Mouse (Mus musculus): ENCODE measurements around the gene Podxl2. TPM values are rescaled to one million over a fixed set of nuclear protein-coding genes. Genes with fewer than 3 reads are reported as not detected.
A peak's percentile ranks its signal among the peaks of the same experiment; 100 is the strongest.

The Podxl2 gene
- polyA plus RNA-seq, 1 experiment from 2014 or later: 634 TPM

- Histone ChIP-seq H3K4me2 (ENCODE audit: low read depth, low read length) (no peak overlapping the region), H3K27me3 (ENCODE audit: control insufficient read depth, insufficient read depth, low read length) (no peaks in the 10 kb centered on the region), H3K9ac (replicated peaks; ENCODE audit: low read depth, low read length) (no peak overlapping the region), H3K4me3 (ENCODE audit: low read depth, low read length) (no peak overlapping the region), H3K9me3 (ENCODE audit: control insufficient read depth, low read length) (no peaks in the 10 kb centered on the region), H3K4me1 (ENCODE audit: control insufficient read depth, insufficient read depth, low read length) (peaks cover 17% of the 10 kb centered on the region), H3K27ac (ENCODE audit: low read depth, low read length) (no peak overlapping the region), H3K36me3 (ENCODE audit: control insufficient read depth, insufficient read depth, low read length) (peaks cover 22% of the 10 kb centered on the region)
- no peak for ATAC-seq (ENCODE audit: low read depth)
- WGBS: 97% methylated on average over 10 of the region's 10 CpGs
Measured at GRCm38 (mm10) chr6:88838613-88839012, 36.2 kb downstream of the Podxl2 start.

- H3K4me1 ChIP-seq (ENCODE audit: control insufficient read depth, insufficient read depth, low read length): peaks cover 15% of the 10 kb centered on the region
- H3K4me3 ChIP-seq (ENCODE audit: low read depth, low read length): no peak overlapping the region
- 89% methylated on average over 12 of the region's 12 CpGs for WGBS
- H3K27me3 ChIP-seq (ENCODE audit: control insufficient read depth, insufficient read depth, low read length): no peaks in the 10 kb centered on the region
- no peak overlapping the region for H3K27ac ChIP-seq (ENCODE audit: low read depth, low read length)
- H3K36me3 ChIP-seq (ENCODE audit: control insufficient read depth, insufficient read depth, low read length): peaks cover 22% of the 10 kb centered on the region
- no peaks in the 10 kb centered on the region for H3K9me3 ChIP-seq (ENCODE audit: control insufficient read depth, low read length)
- H3K4me2 ChIP-seq (ENCODE audit: low read depth, low read length): no peak overlapping the region
- no peak for ATAC-seq (ENCODE audit: low read depth)
- no peak overlapping the region for H3K9ac ChIP-seq (replicated peaks; ENCODE audit: low read depth, low read length)
Measured at GRCm38 (mm10) chr6:88837999-88838398, 36.8 kb downstream of the Podxl2 start.

GRCm38 (mm10) chr6:88836178-88836819, 38.5 kb downstream of the Podxl2 start:
- H3K9ac ChIP-seq (replicated peaks; ENCODE audit: low read depth, low read length): no peak overlapping the region
- no peak overlapping the region for H3K27ac ChIP-seq (ENCODE audit: low read depth, low read length)
- 82% methylated on average over 28 of the region's 28 CpGs for WGBS

GRCm38 (mm10) chr6:88835047-88835446, 39.8 kb downstream of the Podxl2 start:
- H3K9ac ChIP-seq (replicated peaks; ENCODE audit: low read depth, low read length): no peak overlapping the region
- H3K4me1 ChIP-seq (ENCODE audit: control insufficient read depth, insufficient read depth, low read length): peaks cover 3% of the 10 kb centered on the region; the same call in 1 of the 2 replicates
- no peaks in the 10 kb centered on the region for H3K9me3 ChIP-seq (ENCODE audit: control insufficient read depth, low read length)
- H3K36me3 ChIP-seq (ENCODE audit: control insufficient read depth, insufficient read depth, low read length): peaks cover 22% of the 10 kb centered on the region
- H3K4me3 ChIP-seq (ENCODE audit: low read depth, low read length): no peak overlapping the region
- H3K4me2 ChIP-seq (ENCODE audit: low read depth, low read length): no peak overlapping the region
- 84% methylated on average over 5 of the region's 5 CpGs for WGBS
- no peak for ATAC-seq (ENCODE audit: low read depth)
- no peak overlapping the region for H3K27ac ChIP-seq (ENCODE audit: low read depth, low read length)
- H3K27me3 ChIP-seq (ENCODE audit: control insufficient read depth, insufficient read depth, low read length): no peaks in the 10 kb centered on the region

More at GRCm38 (mm10) chr6:88836178-88836819, 38.5 kb downstream of the Podxl2 start:
- H3K4me1 ChIP-seq (ENCODE audit: control insufficient read depth, insufficient read depth, low read length): peaks cover 13% of the 10 kb centered on the region
- no peaks in the 10 kb centered on the region for H3K27me3 ChIP-seq (ENCODE audit: control insufficient read depth, insufficient read depth, low read length)
- H3K4me2 ChIP-seq (ENCODE audit: low read depth, low read length): no peak overlapping the region
- no peak overlapping the region for H3K4me3 ChIP-seq (ENCODE audit: low read depth, low read length)
- no peaks in the 10 kb centered on the region for H3K9me3 ChIP-seq (ENCODE audit: control insufficient read depth, low read length)
- H3K36me3 ChIP-seq (ENCODE audit: control insufficient read depth, insufficient read depth, low read length): peaks cover 22% of the 10 kb centered on the region
- ATAC-seq (ENCODE audit: low read depth): no peak

GRCm38 (mm10) chr6:88833340-88834140, 41.3 kb downstream of the Podxl2 start:
- H3K4me2 ChIP-seq (ENCODE audit: low read depth, low read length): no peak overlapping the region
- peaks cover 18% of the 10 kb centered on the region for H3K36me3 ChIP-seq (ENCODE audit: control insufficient read depth, insufficient read depth, low read length)
- no peak overlapping the region for H3K4me3 ChIP-seq (ENCODE audit: low read depth, low read length)
- no peak overlapping the region for H3K9ac ChIP-seq (replicated peaks; ENCODE audit: low read depth, low read length)
- H3K27me3 ChIP-seq (ENCODE audit: control insufficient read depth, insufficient read depth, low read length): no peaks in the 10 kb centered on the region
- no peak for ATAC-seq (ENCODE audit: low read depth)
- H3K9me3 ChIP-seq (ENCODE audit: control insufficient read depth, low read length): no peaks in the 10 kb centered on the region
- no peak overlapping the region for H3K27ac ChIP-seq (ENCODE audit: low read depth, low read length)
- H3K4me1 ChIP-seq (ENCODE audit: control insufficient read depth, insufficient read depth, low read length): 0 out of 2 replicates have a peak, but pooled peaks cover 2% of the 10 kb centered on the region
- 83% methylated on average over 5 of the region's 5 CpGs for WGBS

- Histone ChIP-seq H3K4me1 (ENCODE audit: control insufficient read depth, insufficient read depth, low read length) (0 out of 2 replicates have a peak, but pooled peaks cover 3% of the 10 kb centered on the region), H3K36me3 (ENCODE audit: control insufficient read depth, insufficient read depth, low read length) (peaks cover 9% of the 10 kb centered on the region), H3K9ac (replicated peaks; ENCODE audit: low read depth, low read length) (no peak overlapping the region), H3K9me3 (ENCODE audit: control insufficient read depth, low read length) (no peaks in the 10 kb centered on the region), H3K4me3 (ENCODE audit: low read depth, low read length) (no peak overlapping the region), H3K27me3 (ENCODE audit: control insufficient read depth, insufficient read depth, low read length) (no peaks in the 10 kb centered on the region), H3K4me2 (ENCODE audit: low read depth, low read length) (no peak overlapping the region), H3K27ac (ENCODE audit: low read depth, low read length) (no peak overlapping the region)
- 72% methylated on average over 5 of the region's 5 CpGs for WGBS
- peak; percentile 39; the same call in 1 of the 2 replicates for ATAC-seq (ENCODE audit: low read depth)
Measured at GRCm38 (mm10) chr6:88832663-88833062, 42.2 kb downstream of the Podxl2 start.

- peak; percentile 62 for ATAC-seq (ENCODE audit: low read depth)
- Histone ChIP-seq H3K27ac (ENCODE audit: low read depth, low read length) (no peak overlapping the region), H3K4me2 (ENCODE audit: low read depth, low read length) (no peak overlapping the region), H3K27me3 (ENCODE audit: control insufficient read depth, insufficient read depth, low read length) (no peaks in the 10 kb centered on the region), H3K9me3 (ENCODE audit: control insufficient read depth, low read length) (no peaks in the 10 kb centered on the region), H3K4me3 (ENCODE audit: low read depth, low read length) (no peak overlapping the region), H3K4me1 (ENCODE audit: control insufficient read depth, insufficient read depth, low read length) (peaks cover 8% of the 10 kb centered on the region; the same call in 1 of the 2 replicates), H3K9ac (replicated peaks; ENCODE audit: low read depth, low read length) (no peak overlapping the region), H3K36me3 (ENCODE audit: control insufficient read depth, insufficient read depth, low read length) (0 out of 2 replicates have a peak, but pooled peaks cover 5% of the 10 kb centered on the region)
- 26% methylated on average over 8 of the region's 8 CpGs for WGBS
Measured at GRCm38 (mm10) chr6:88831456-88831855, 43.4 kb downstream of the Podxl2 start.

- no peaks in the 10 kb centered on the region for H3K36me3 ChIP-seq (ENCODE audit: control insufficient read depth, insufficient read depth, low read length)
- ATAC-seq (ENCODE audit: low read depth): no peak
Measured at GRCm38 (mm10) chr6:88830112-88830702, 44.6 kb downstream of the Podxl2 start.

GRCm38 (mm10) chr6:88829579-88829978, 45.3 kb downstream of the Podxl2 start:
- Histone ChIP-seq H3K4me3 (ENCODE audit: low read depth, low read length) (no peak overlapping the region), H3K4me2 (ENCODE audit: low read depth, low read length) (no peak overlapping the region), H3K4me1 (ENCODE audit: control insufficient read depth, insufficient read depth, low read length) (peaks cover 8% of the 10 kb centered on the region; the same call in 1 of the 2 replicates), H3K27ac (ENCODE audit: low read depth, low read length) (no peak overlapping the region), H3K9ac (replicated peaks; ENCODE audit: low read depth, low read length) (no peak overlapping the region), H3K27me3 (ENCODE audit: control insufficient read depth, insufficient read depth, low read length) (no peaks in the 10 kb centered on the region), H3K36me3 (ENCODE audit: control insufficient read depth, insufficient read depth, low read length) (no peaks in the 10 kb centered on the region), H3K9me3 (ENCODE audit: control insufficient read depth, low read length) (no peaks in the 10 kb centered on the region)
- WGBS: 87% methylated on average over 4 of the region's 4 CpGs
- ATAC-seq (ENCODE audit: low read depth): no peak

More at GRCm38 (mm10) chr6:88830112-88830702, 44.6 kb downstream of the Podxl2 start:
- WGBS: 84% methylated on average over 6 of the region's 6 CpGs
- Histone ChIP-seq H3K27me3 (ENCODE audit: control insufficient read depth, insufficient read depth, low read length) (no peaks in the 10 kb centered on the region), H3K27ac (ENCODE audit: low read depth, low read length) (no peak overlapping the region), H3K4me1 (ENCODE audit: control insufficient read depth, insufficient read depth, low read length) (peaks cover 8% of the 10 kb centered on the region; the same call in 1 of the 2 replicates), H3K9ac (replicated peaks; ENCODE audit: low read depth, low read length) (no peak overlapping the region), H3K9me3 (ENCODE audit: control insufficient read depth, low read length) (no peaks in the 10 kb centered on the region), H3K4me3 (ENCODE audit: low read depth, low read length) (no peak overlapping the region), H3K4me2 (ENCODE audit: low read depth, low read length) (no peak overlapping the region)

Measured in neural tube, embryonic 14.5 days (tissue).